Mouse (Mus musculus) stomach, embryonic 15.5 days (tissue): ENCODE measurements at regions not wholly inside any gene's neighbourhood (a gene's known extent, or its start where the extent isn't known, plus 50 kb on each side); places are given as distances from the start of the nearest gene placed in this dataset.

Experiments
- ATAC-seq: fragments of 200-750 bp; cut with Nextera tagmentation; 2 replicates; pipeline ENCODE4 v1.8.0; 2017; ENCODE audit warnings: low read depth, moderate number of reproducible peaks, moderate TSS enrichment; ENCODE audit not compliant: insufficient read depth, low FRiP score
- H3K27ac ChIP-seq: fragments of 300-500 bp; sonication (generic); 2 replicates; pipeline ENCODE4 v1.5.1; 2015; ENCODE audit warnings: mild to moderate bottlenecking, inconsistent platforms
- H3K27me3 ChIP-seq: fragments of 300-500 bp; sonication (generic); replicated peaks from 2 replicates; pipeline ENCODE4 v1.6.1; 2015; ENCODE audit warnings: inconsistent platforms
- H3K36me3 ChIP-seq: fragments of 300-500 bp; sonication (generic); 2 replicates; pipeline ENCODE4 v1.6.1; 2015; ENCODE audit warnings: inconsistent platforms
- H3K4me1 ChIP-seq: fragments of 300-500 bp; sonication (generic); 2 replicates; pipeline ENCODE4 v1.6.1; 2015; ENCODE audit warnings: inconsistent platforms
- H3K4me2 ChIP-seq: fragments of 300-500 bp; sonication (generic); 2 replicates; pipeline ENCODE4 v1.6.1; 2015; ENCODE audit warnings: mild to moderate bottlenecking, inconsistent platforms
- H3K4me3 ChIP-seq: fragments of 300-500 bp; sonication (generic); replicated peaks from 2 replicates; pipeline ENCODE4 v1.5.1; 2015; ENCODE audit warnings: inconsistent platforms
- H3K9ac ChIP-seq: fragments of 300-500 bp; sonication (generic); 2 replicates; pipeline ENCODE4 v1.6.1; 2015; ENCODE audit warnings: inconsistent platforms
- H3K9me3 ChIP-seq: fragments of 300-500 bp; sonication (generic); 2 replicates; pipeline ENCODE4 v1.6.1; 2016; ENCODE audit warnings: inconsistent platforms
- WGBS: fragments of 180-500 bp; shearing (Covaris S2); methylation state at CpG from one replicate; pipeline ENCODE4 v1.1.7; 2015; 5-methylcytosine and 5-hydroxymethylcytosine counted together

GRCm38 (mm10) chr3:19747361-19747760 lies 118.9 kb upstream of the 1700064H15Rik start:
- WGBS = 85% methylated on average over 4 of the region's 4 CpGs
- ATAC-seq = no peak
- Histone ChIP-seq H3K4me1 (no peaks in the 10 kb centered on the region), H3K27ac (no peak overlapping the region), H3K27me3 (no peaks in the 10 kb centered on the region), H3K36me3 (no peaks in the 10 kb centered on the region), H3K4me3 (no peak overlapping the region), H3K9ac (no peak overlapping the region), H3K4me2 (no peak overlapping the region), H3K9me3 (no peaks in the 10 kb centered on the region)

DNA sequence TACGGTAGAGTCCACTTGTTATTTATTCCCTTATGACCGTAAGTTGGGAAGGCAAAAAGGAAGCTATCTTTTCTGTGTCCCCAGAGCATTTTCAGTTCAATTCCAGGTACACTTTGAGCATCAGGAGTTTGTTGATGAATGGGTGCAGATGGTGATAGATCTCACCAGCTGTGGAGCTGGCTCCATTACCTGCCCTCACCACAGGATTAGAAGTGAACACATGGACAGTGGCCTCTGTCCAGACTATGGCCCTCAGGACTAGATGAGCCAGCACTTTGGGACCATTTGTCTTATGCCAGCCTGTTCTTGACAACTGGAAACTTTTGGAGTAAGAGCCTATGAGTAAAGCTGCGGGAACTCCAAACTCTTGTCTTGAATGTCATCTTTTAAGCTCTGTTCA lies 123.5 kb upstream of the 1700064H15Rik start:
- 94% methylated on average over 3 of the region's 3 CpGs for WGBS
- no peak overlapping the region for H3K9ac ChIP-seq
- H3K4me2 ChIP-seq = no peak overlapping the region
- H3K4me1 ChIP-seq = no peaks in the 10 kb centered on the region
- H3K4me3 ChIP-seq = no peak overlapping the region
- ATAC-seq = no peak
- H3K36me3 ChIP-seq = no peaks in the 10 kb centered on the region
- H3K27ac ChIP-seq = no peak overlapping the region
- no peaks in the 10 kb centered on the region for H3K9me3 ChIP-seq
- no peaks in the 10 kb centered on the region for H3K27me3 ChIP-seq

DNA sequence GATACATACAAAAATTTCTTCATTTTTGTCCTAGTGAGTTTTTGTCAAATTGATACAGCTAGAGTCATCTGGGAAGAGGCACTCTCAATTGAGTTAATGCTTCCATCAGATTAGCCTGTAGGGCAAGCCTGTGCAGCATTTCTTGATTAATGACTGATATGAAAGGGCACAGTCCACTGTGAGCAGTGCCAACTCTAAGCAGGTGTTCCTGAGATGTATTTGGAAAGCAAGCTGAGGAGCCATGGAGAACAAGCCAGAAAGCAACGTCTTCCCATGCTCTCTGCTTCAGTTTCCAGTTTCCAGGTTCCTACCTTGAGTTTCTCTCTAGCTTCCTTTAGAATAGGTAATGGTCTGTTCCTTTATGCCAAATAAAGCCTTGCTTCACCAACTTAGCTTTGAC lies 125.5 kb upstream of the 1700064H15Rik start:
- Histone ChIP-seq H3K27me3 (no peaks in the 10 kb centered on the region), H3K9me3 (no peaks in the 10 kb centered on the region), H3K9ac (no peak overlapping the region), H3K36me3 (no peaks in the 10 kb centered on the region), H3K4me3 (no peak overlapping the region), H3K4me2 (no peak overlapping the region), H3K4me1 (no peaks in the 10 kb centered on the region), H3K27ac (no peak overlapping the region)
- WGBS = 77% methylated on average over 1 of the region's 1 CpGs
- ATAC-seq = no peak

DNA sequence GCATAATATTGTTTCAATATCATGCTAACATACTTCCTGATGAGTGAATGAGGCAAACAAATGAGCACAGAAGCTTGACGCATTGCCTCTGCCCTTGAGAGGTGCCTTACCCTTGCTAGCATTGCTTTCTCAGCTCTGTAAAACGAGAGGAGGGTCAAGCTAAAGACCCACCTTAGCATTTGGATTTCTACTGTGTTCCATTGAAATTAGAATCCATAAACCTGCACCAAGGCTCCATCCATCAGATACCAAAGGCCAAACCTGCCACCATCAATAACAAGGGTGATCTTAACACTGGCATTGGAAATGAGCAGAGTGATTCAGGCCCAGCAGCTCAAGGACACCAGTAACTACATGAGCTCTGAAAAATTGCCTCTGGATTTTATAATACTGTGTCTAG lies 126.2 kb upstream of the 1700064H15Rik start:
- no peaks in the 10 kb centered on the region for H3K36me3 ChIP-seq
- no peak for ATAC-seq
- 56% methylated on average over 2 of the region's 2 CpGs for WGBS

DNA sequence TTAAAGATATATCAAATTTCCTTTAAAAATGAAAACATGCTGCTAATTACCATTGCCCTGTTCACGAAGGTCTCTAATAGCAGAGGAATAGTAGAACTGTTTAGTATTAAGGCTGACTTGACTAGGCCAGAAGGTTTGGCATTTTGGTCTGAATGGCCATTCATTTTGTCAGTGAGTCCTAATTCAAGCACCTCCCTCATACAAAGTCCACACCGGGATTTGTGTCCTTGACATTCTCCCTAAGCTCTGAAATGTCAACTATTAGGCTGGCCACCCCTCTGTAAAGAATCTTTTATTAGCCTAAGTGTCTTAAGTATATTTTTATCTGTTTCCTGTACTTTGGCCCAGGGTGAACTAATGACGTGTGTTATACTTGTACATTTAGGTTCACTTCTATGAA lies 126.7 kb upstream of the 1700064H15Rik start:
- WGBS = 54% methylated on average over 3 of the region's 3 CpGs
- Histone ChIP-seq H3K4me3 (no peak overlapping the region), H3K4me1 (no peaks in the 10 kb centered on the region), H3K36me3 (no peaks in the 10 kb centered on the region), H3K9me3 (no peaks in the 10 kb centered on the region), H3K27me3 (no peaks in the 10 kb centered on the region), H3K27ac (no peak overlapping the region), H3K4me2 (no peak overlapping the region), H3K9ac (no peak overlapping the region)
- no peak for ATAC-seq

More for the DNA sequence above, 126.2 kb upstream of the 1700064H15Rik start:
- no peak overlapping the region for H3K27ac ChIP-seq
- no peak overlapping the region for H3K4me3 ChIP-seq
- no peaks in the 10 kb centered on the region for H3K27me3 ChIP-seq
- no peaks in the 10 kb centered on the region for H3K9me3 ChIP-seq
- H3K9ac ChIP-seq = no peak overlapping the region
- no peaks in the 10 kb centered on the region for H3K4me1 ChIP-seq
- H3K4me2 ChIP-seq = no peak overlapping the region

- H3K9me3 ChIP-seq = no peaks in the 10 kb centered on the region
- WGBS = 73% methylated on average over 1 of the region's 1 CpGs
- no peak overlapping the region for H3K27ac ChIP-seq
- H3K4me2 ChIP-seq = no peak overlapping the region
- H3K27me3 ChIP-seq = no peaks in the 10 kb centered on the region
- ATAC-seq = no peak
- no peak overlapping the region for H3K9ac ChIP-seq
- no peaks in the 10 kb centered on the region for H3K4me1 ChIP-seq
- no peak overlapping the region for H3K4me3 ChIP-seq
- H3K36me3 ChIP-seq = no peaks in the 10 kb centered on the region
These were observed 158.2 kb upstream of the Cp start for GRCm38 (mm10) chr3:19798543-19799106.

DNA sequence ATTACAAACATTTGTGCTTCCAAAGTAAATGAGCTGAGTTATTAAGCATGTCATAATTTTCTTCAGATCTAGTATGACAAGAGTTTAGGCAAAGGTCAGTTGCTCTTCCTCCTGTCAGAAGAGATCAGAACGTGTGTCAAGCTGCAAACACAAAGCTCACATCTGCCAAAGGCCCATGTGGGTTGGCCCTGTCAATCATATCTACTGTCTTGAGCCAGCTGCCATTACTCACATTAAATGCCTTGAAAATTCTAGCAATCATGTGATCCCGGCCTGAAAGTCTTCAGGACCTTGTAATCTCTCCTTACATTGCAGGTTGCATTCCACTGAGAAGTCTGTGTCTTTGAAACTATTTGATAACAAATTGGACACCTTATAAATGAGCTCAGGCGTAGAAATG lies 146.8 kb upstream of the Cp start:
- ATAC-seq = no peak
- 62% methylated on average over 3 of the region's 3 CpGs for WGBS

DNA sequence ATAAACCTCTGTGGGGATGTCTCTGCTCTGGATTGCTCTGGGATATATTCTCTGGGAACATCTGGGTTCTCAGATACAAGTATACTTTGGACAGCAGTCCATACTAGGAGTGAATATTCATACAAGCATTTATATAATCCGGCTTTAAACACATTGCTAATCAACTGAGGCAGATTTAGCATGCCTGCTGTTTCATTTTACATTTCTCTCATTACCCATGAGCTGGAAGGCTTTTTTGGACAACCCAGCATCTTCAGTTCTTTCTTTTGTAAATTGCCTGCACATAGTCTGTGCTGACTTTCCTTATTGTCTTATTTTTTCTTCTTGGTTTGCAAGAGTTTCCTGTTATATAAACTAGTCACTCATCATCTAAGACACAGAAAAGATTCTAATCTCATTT lies 131.9 kb upstream of the Cp start:
- Histone ChIP-seq H3K9me3 (no peaks in the 10 kb centered on the region), H3K36me3 (no peaks in the 10 kb centered on the region), H3K4me3 (no peak overlapping the region), H3K4me2 (no peak overlapping the region), H3K4me1 (no peaks in the 10 kb centered on the region), H3K9ac (no peak overlapping the region), H3K27ac (no peak overlapping the region), H3K27me3 (no peaks in the 10 kb centered on the region)
- 71% methylated on average over 1 of the region's 1 CpGs for WGBS
- ATAC-seq = no peak

More for the DNA sequence above, 146.8 kb upstream of the Cp start:
- Histone ChIP-seq H3K4me3 (no peak overlapping the region), H3K27me3 (no peaks in the 10 kb centered on the region), H3K9ac (no peak overlapping the region), H3K36me3 (no peaks in the 10 kb centered on the region), H3K4me1 (no peaks in the 10 kb centered on the region), H3K27ac (no peak overlapping the region), H3K4me2 (no peak overlapping the region), H3K9me3 (no peaks in the 10 kb centered on the region)

DNA sequence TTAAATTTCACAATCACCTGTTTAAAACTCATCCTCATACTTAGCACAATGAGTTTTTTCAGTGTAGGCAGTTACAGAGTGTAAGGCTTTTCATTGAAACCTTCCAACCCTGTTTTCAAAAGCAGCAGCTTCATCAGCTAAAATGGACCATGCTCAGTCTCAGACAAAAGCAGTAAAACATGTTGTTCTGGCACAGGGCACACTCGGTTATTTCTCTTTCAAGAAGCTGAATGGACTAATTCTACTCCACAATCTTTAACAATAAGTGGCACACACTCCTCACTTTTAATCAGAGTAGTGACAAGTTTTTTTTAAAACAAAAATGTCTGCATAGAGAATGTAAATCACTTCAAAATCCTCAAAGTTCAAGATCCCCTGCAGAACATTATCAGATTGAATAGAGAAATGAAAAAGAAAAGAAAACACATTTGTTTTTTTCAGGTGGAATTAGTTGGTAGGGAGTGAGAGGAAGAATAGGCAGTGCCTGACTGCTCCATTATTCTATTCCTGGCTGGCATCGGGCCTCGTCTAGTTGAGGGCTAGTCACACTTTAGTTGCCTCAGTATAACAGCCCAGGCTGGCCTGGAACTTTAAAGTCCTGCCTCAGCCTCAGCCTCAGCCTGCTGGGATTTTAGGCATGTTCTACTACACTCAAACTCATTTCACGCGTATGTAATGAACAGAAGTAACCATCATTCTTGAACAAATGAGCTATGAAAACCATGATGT lies 128.2 kb upstream of the Cp start:
- no peak overlapping the region for H3K9ac ChIP-seq
- H3K4me1 ChIP-seq = no peaks in the 10 kb centered on the region
- WGBS = 77% methylated on average over 5 of the region's 5 CpGs
- no peak overlapping the region for H3K4me3 ChIP-seq
- H3K9me3 ChIP-seq = no peaks in the 10 kb centered on the region
- ATAC-seq = no peak
- H3K27me3 ChIP-seq = no peaks in the 10 kb centered on the region
- H3K36me3 ChIP-seq = no peaks in the 10 kb centered on the region
- no peak overlapping the region for H3K4me2 ChIP-seq
- H3K27ac ChIP-seq = no peak overlapping the region

- Histone ChIP-seq H3K36me3 (no peaks in the 10 kb centered on the region), H3K4me3 (no peak overlapping the region), H3K4me2 (no peak overlapping the region), H3K9me3 (no peaks in the 10 kb centered on the region), H3K9ac (no peak overlapping the region), H3K27ac (no peak overlapping the region), H3K27me3 (no peaks in the 10 kb centered on the region), H3K4me1 (no peaks in the 10 kb centered on the region)
- ATAC-seq = no peak
- WGBS = 77% methylated on average over 2 of the region's 2 CpGs
These were observed 127.1 kb upstream of the Cp start for GRCm38 (mm10) chr3:19829752-19830151.

- H3K27ac ChIP-seq = no peak overlapping the region
- H3K27me3 ChIP-seq = no peaks in the 10 kb centered on the region
- H3K36me3 ChIP-seq = no peaks in the 10 kb centered on the region
- no peaks in the 10 kb centered on the region for H3K9me3 ChIP-seq
- WGBS = 79% methylated on average over 6 of the region's 6 CpGs
- no peak overlapping the region for H3K4me2 ChIP-seq
- H3K4me3 ChIP-seq = no peak overlapping the region
- H3K9ac ChIP-seq = no peak overlapping the region
- ATAC-seq = no peak
- H3K4me1 ChIP-seq = no peaks in the 10 kb centered on the region
These were observed 108.7 kb upstream of the Cp start for GRCm38 (mm10) chr3:19848031-19848735.

GRCm38 (mm10) chr3:19848736-19849269 lies 108.1 kb upstream of the Cp start:
- Histone ChIP-seq H3K9me3 (no peaks in the 10 kb centered on the region), H3K36me3 (no peaks in the 10 kb centered on the region), H3K4me2 (no peak overlapping the region), H3K4me1 (no peaks in the 10 kb centered on the region), H3K27me3 (no peaks in the 10 kb centered on the region), H3K27ac (no peak overlapping the region), H3K4me3 (no peak overlapping the region), H3K9ac (no peak overlapping the region)
- 67% methylated on average over 1 of the region's 1 CpGs for WGBS
- no peak for ATAC-seq
